Mouse (Mus musculus) myocyte (in vitro differentiated cells): ENCODE results near the gene Slc35e3.

Source experiments
- MYOD1 ChIP-seq, 3 experiments: IDR thresholded peaks; one replicate each; pipeline ENCODE4 v1.6.1; 2011; ENCODE audit warnings: control low read depth in 2 of 3, low read depth in 2 of 3, mild to moderate bottlenecking in 2 of 3, moderate library complexity in 1 of 3; ENCODE audit not compliant: insufficient read length in 2 of 3, control insufficient read depth in 1 of 3
- POLR2A ChIP-seq: IDR thresholded peaks from one replicate; pipeline ENCODE4 v1.6.1; 2011; ENCODE audit warnings: low read depth, mild to moderate bottlenecking, control low read depth, moderate library complexity; ENCODE audit not compliant: insufficient read length
- POLR2AphosphoS2 ChIP-seq: IDR thresholded peaks from one replicate; pipeline ENCODE4 v1.6.1; 2011; ENCODE audit warnings: low read depth, control low read depth; ENCODE audit not compliant: insufficient read length

DNA sequence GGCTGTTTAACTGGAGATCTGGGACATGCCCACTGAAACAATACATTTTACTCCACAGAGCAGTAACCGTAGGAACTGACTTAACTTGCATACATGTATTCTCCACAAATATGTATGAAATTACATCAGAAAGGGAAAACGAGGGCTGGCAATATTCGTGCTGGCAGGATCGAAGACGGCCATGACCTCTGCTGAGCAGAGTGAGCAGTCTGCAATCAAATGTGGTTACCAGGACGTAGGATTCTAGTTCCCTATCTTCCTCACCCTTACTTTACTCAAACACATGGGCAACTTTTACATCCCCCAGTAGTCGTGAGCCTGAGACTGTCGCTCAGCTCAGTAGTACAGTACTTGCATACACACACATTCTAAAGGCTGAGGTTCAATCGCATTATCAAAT lies 37.3 kb downstream of the Slc35e3 start:
- no peak for TF ChIP-seq MYOD1 (IDR thresholded peaks at IDR 0.05; ENCODE audit: control insufficient read depth in 1 of 3, insufficient read length in 2 of 3, low read depth in 2 of 3)
- no peak for TF ChIP-seq POLR2A
- no peak for TF ChIP-seq POLR2AphosphoS2
